Mouse (Mus musculus): ENCODE results near the gene Wnt6. TPM values are rescaled to one million over a fixed set of nuclear protein-coding genes. Genes with fewer than 3 reads are reported as not detected.

Wnt6 gene
- polyA plus RNA-seq, 1 experiment from 2014 or later: 37.6 TPM

DNA sequence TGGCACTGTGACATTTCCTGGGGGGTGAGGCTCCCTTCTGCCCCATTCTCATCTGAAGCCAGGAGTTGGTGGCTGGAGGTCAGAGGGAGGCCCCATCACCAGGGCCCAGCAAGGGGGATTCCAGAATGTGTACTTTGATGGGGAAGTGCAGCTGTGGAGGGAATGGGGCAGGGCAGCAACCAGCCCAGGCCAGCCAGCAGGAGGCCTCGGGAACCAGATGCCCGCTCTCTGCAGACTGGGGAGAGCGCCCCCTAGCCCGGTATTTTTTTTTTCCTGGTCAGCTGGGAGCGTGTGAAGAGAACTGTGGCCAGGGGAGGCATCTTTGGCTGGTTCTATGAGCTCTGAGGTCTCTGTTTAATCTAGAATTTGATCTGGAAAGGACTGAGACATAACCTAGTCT is 4.1 kb downstream of the Wnt6 start:
- peaks cover 44% of the 10 kb centered on the region for H3K27me3 ChIP-seq
- no peak for ATAC-seq (ENCODE audit: insufficient number of reproducible peaks, low FRiP score, low TSS enrichment, low read depth)

DNA sequence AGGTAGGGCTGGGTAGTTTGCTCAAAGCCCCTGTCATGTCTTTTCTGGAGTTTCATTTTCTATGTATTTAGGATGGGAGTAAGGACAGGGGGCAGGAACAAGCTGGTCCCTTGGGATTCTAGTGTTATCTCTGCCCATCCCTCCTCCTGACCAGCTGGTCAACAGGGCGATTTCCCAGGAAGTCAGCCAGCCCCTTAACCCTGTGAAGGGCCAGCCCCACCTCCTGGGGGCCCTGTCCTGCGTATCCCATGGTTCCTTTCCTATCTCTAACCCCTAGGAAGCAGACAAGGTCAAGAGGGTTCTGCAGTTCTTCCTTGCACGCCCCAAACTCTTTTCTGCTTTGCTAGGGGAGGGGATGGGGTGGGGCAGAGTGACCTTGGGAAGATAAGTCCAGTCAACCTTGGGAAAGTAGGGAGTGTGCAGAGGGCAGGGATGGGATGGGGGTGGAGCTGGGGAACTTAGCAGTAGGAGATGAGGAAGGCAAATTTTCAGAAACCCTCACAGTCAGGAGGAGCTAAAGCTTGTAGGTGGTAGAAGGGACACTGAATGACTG is 7.3 kb downstream of the Wnt6 start:
- Histone ChIP-seq H3K4me3 (replicated peaks) (no peak overlapping the region), H3K27ac (replicated peaks) (no peak overlapping the region), H3K9ac (no peak overlapping the region), H3K36me3 (no peaks in the 10 kb centered on the region), H3K4me2 (replicated peaks) (no peak overlapping the region), H3K9me3 (replicated peaks) (no peaks in the 10 kb centered on the region), H3K27me3 (peaks cover 52% of the 10 kb centered on the region), H3K4me1 (peaks cover 33% of the 10 kb centered on the region)
- no peak for ATAC-seq (ENCODE audit: insufficient number of reproducible peaks, low FRiP score, low TSS enrichment, low read depth)
- 37% methylated on average over 3 of the region's 3 CpGs for WGBS

More for the DNA sequence above, 4.1 kb downstream of the Wnt6 start:
- 13% methylated on average over 5 of the region's 5 CpGs for WGBS
- Histone ChIP-seq H3K36me3 (no peaks in the 10 kb centered on the region), H3K4me1 (peaks cover 32% of the 10 kb centered on the region), H3K4me2 (replicated peaks) (peak overlapping the region; percentile 20), H3K4me3 (replicated peaks) (no peak overlapping the region), H3K9ac (no peak overlapping the region), H3K27ac (replicated peaks) (no peak overlapping the region; the same call in 1 of the 2 replicates), H3K9me3 (replicated peaks) (no peaks in the 10 kb centered on the region)

DNA sequence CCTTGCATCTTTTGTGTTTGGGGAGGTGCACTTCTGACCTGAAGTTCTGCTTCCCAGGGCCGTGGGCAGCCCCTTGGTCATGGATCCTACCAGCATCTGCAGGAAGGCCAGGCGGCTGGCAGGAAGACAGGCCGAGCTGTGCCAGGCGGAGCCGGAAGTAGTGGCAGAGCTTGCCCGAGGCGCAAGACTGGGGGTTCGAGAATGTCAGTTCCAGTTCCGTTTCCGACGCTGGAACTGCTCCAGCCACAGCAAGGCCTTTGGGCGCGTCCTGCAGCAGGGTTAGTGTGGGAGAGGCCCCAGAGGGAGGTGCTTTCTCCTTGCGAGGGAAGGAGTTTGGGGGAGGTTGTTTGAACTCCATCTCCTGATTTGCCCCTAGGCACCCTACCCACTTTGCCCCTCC is 10.4 kb downstream of the Wnt6 start:
- Histone ChIP-seq H3K27me3 (peaks cover 68% of the 10 kb centered on the region), H3K9me3 (replicated peaks) (no peaks in the 10 kb centered on the region)

DNA sequence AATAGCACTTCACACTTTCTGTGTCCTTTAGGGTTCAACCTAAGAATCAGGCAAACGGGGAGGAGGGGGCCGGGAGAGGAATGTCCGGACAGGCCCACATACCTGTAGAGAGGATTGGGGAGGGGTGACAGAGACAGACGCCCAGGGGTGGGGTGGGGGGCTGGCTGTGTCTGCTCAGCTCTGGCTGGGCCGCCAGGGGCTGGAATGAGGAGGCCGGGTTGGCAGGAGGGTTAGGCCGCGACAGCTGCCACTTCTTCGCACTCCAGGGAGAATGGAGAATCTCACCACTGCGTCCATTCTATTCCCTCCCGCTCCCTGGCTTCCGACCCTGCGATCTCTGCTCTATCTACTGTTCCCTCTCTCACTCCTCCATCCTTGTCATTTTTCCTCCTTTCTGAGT is 11.9 kb downstream of the Wnt6 start:
- Histone ChIP-seq H3K4me1 (peaks cover 41% of the 10 kb centered on the region), H3K9ac (no peak overlapping the region), H3K36me3 (no peaks in the 10 kb centered on the region), H3K9me3 (replicated peaks) (no peaks in the 10 kb centered on the region), H3K27me3 (peaks cover 73% of the 10 kb centered on the region), H3K4me3 (replicated peaks) (peak overlapping the region; percentile 44), H3K27ac (replicated peaks) (no peak overlapping the region), H3K4me2 (replicated peaks) (peak overlapping the region; percentile 87)
- ATAC-seq (ENCODE audit: insufficient number of reproducible peaks, low FRiP score, low TSS enrichment, low read depth): no peak
- 6% methylated on average over 13 of the region's 13 CpGs for WGBS

More for the DNA sequence above, 10.4 kb downstream of the Wnt6 start:
- Histone ChIP-seq H3K9ac (no peak overlapping the region), H3K4me3 (replicated peaks) (no peak overlapping the region), H3K4me1 (peaks cover 35% of the 10 kb centered on the region), H3K36me3 (no peaks in the 10 kb centered on the region), H3K4me2 (replicated peaks) (peak overlapping the region; percentile 11; the same call in 1 of the 2 replicates), H3K27ac (replicated peaks) (no peak overlapping the region)
- ATAC-seq (ENCODE audit: insufficient number of reproducible peaks, low FRiP score, low TSS enrichment, low read depth): no peak
- 18% methylated on average over 14 of the region's 14 CpGs for WGBS

DNA sequence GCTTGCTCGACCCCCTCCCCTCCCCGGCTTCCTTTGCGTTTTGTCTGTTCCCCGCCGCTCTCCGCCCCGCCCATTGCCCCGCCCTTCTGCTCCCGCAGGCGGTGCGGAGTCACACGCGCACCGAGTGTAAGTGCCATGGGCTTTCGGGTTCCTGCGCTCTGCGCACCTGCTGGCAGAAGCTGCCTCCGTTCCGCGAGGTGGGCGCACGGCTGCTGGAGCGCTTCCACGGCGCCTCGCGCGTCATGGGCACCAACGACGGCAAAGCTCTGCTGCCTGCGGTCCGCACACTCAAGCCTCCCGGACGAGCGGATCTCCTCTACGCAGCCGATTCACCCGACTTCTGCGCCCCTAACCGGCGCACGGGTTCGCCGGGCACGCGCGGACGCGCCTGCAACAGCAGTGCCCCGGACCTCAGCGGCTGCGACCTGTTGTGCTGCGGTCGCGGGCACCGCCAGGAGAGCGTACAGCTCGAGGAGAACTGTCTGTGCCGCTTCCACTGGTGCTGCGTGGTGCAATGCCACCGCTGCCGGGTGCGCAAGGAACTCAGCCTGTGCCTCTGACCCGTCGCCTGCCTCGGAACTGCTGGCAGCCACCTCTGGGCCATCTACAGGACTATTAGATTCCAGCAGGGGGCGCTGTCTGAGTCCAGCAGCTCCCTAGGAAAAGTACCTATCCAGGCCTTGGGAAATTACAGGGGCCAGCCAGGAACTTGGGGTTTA is 12.5 kb downstream of the Wnt6 start:
- no peaks in the 10 kb centered on the region for H3K36me3 ChIP-seq
- H3K9ac ChIP-seq: 0 out of 2 replicates have a peak overlapping the region, but pooled peaks have one; percentile 7
- ATAC-seq (ENCODE audit: insufficient number of reproducible peaks, low FRiP score, low TSS enrichment, low read depth): no peak
- H3K4me1 ChIP-seq: peaks cover 47% of the 10 kb centered on the region
- H3K27ac ChIP-seq (replicated peaks): no peak overlapping the region
- under 1% methylated on average over 67 of the region's 67 CpGs for WGBS
- no peaks in the 10 kb centered on the region for H3K9me3 ChIP-seq (replicated peaks)
- peak overlapping the region; percentile 87 for H3K4me2 ChIP-seq (replicated peaks)
- peaks cover 73% of the 10 kb centered on the region for H3K27me3 ChIP-seq
- peak overlapping the region; percentile 44 for H3K4me3 ChIP-seq (replicated peaks)

DNA sequence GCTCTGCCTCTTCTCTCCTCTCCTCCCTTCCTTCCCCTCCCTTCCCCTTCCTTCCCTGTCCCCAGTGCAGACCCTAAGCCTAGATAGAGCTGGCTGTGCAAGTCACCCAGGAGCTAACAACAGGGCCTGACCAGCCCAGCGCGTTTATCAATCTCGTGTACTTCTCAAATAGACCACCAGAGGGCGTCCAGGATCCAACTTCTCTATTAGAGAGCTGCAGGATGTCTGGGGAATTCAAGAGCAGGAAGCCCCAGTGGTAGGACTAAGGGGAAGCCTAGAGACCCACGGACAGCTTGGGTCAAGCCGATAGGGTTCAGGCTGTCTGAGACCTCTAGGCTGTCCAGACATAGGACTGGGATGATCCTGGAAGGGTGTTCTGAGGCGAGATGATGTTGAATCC is 16.2 kb downstream of the Wnt6 start:
- H3K27ac ChIP-seq (replicated peaks): no peak overlapping the region
- H3K4me1 ChIP-seq: peaks cover 64% of the 10 kb centered on the region
- no peak overlapping the region for H3K4me2 ChIP-seq (replicated peaks)
- WGBS: 9% methylated on average over 7 of the region's 7 CpGs
- H3K4me3 ChIP-seq (replicated peaks): no peak overlapping the region
- H3K27me3 ChIP-seq: peaks cover 66% of the 10 kb centered on the region
- H3K36me3 ChIP-seq: no peaks in the 10 kb centered on the region
- H3K9ac ChIP-seq: no peak overlapping the region
- H3K9me3 ChIP-seq (replicated peaks): no peaks in the 10 kb centered on the region
- 0 out of 2 replicates have a peak, but pooled peaks have one; percentile 25 for ATAC-seq (ENCODE audit: insufficient number of reproducible peaks, low FRiP score, low TSS enrichment, low read depth)

DNA sequence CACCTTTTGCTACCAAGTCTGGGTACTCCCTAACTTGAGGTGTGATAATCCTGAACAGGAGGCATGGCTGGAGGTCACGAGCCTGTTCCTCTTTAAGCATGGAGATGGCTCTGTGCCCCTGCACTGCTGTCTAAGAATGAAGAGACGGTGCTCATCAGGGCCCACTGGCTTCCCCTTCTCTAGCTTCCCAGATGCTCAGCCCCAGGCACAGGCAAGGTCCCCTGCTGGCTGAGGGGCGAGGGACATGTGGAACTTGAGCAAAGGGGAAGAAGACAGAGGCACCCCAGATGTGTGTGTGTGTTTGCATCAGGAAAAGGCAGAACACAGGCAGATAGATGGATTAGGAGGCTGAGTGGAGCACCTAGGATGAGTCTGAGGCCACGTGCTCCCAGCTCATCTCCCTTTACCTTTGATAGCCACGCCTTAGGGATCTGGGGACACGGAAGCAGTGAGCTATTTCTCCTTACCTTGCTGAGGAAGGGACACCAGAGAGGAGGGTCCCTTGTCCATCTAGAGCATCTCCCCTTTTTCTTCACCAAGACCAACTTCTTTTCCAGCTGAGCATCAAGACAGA is 17.0 kb downstream of the Wnt6 start:
- peaks cover 66% of the 10 kb centered on the region for H3K27me3 ChIP-seq
- H3K4me3 ChIP-seq (replicated peaks): no peak overlapping the region
- no peak overlapping the region for H3K4me2 ChIP-seq (replicated peaks)
- H3K9me3 ChIP-seq (replicated peaks): no peaks in the 10 kb centered on the region
- no peak overlapping the region for H3K9ac ChIP-seq
- ATAC-seq (ENCODE audit: insufficient number of reproducible peaks, low FRiP score, low TSS enrichment, low read depth): no peak
- no peaks in the 10 kb centered on the region for H3K36me3 ChIP-seq
- H3K4me1 ChIP-seq: peaks cover 61% of the 10 kb centered on the region
- WGBS: 21% methylated on average over 6 of the region's 6 CpGs
- H3K27ac ChIP-seq (replicated peaks): no peak overlapping the region

DNA sequence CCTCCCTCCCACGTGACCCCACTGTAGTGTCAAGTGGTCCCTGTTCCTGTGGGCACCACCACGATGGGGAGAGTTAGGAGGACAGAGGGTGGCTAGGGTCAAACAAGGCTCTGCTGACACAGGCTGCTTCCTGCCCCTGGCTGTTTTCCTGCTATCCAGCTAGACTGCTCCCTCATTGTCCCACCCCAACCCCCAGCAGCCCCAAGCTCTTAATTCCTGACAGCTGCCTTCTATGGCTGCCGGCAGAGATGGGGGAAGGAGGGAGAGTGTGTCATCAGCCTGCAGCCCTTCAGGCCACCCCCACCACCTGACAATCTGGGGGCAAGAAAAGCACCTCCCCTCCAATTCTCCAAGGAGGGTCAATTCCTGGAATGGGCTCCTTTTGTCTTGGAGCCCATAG is 18.4 kb downstream of the Wnt6 start:
- Histone ChIP-seq H3K4me3 (replicated peaks) (no peak overlapping the region), H3K36me3 (no peaks in the 10 kb centered on the region), H3K9me3 (replicated peaks) (no peaks in the 10 kb centered on the region), H3K9ac (no peak overlapping the region), H3K27me3 (peaks cover 65% of the 10 kb centered on the region), H3K4me1 (peaks cover 64% of the 10 kb centered on the region), H3K4me2 (replicated peaks) (no peak overlapping the region), H3K27ac (replicated peaks) (no peak overlapping the region)
- 6% methylated on average over 3 of the region's 3 CpGs for WGBS
- no peak for ATAC-seq (ENCODE audit: insufficient number of reproducible peaks, low FRiP score, low TSS enrichment, low read depth)

DNA sequence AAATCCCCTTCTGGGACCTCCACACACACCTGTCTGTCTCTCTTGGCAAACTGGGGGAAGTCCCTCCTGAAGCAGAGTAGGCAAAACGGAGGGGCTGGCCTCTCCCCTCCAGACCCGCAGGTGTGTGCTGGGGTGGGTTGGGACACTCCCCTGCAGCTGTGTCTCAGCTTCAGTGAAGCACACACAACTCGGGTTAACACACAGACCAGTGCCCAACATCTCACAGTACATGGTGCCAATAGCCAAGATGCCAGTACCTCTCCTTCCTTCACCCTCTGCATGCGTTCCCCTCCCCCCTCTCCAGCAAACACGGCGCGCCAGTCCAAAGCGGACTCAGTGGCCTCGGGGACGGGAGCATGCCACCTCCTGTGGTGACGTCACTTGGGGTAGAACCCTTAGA is 19.6 kb downstream of the Wnt6 start, which contains the start of gene Wnt10a:
Wnt10a (plus strand) TSS at position 268 of the 400 bp plus-strand sequence.
- H3K27ac ChIP-seq (replicated peaks): peak within 1 kb of the TSS; percentile 63; the same call in 1 of the 2 replicates
- H3K36me3 ChIP-seq: no peaks in the 10 kb centered on the region
- no peak for ATAC-seq (ENCODE audit: insufficient number of reproducible peaks, low FRiP score, low TSS enrichment, low read depth)
- peak within 1 kb of the TSS; percentile 12 for H3K9ac ChIP-seq
- WGBS: 2% methylated on average over 11 of the region's 11 CpGs
- no peaks in the 10 kb centered on the region for H3K9me3 ChIP-seq (replicated peaks)
- peaks cover 69% of the 10 kb centered on the region for H3K4me1 ChIP-seq
- H3K4me3 ChIP-seq (replicated peaks): peak within 1 kb of the TSS; percentile 44
- H3K27me3 ChIP-seq: peaks cover 61% of the 10 kb centered on the region
- H3K4me2 ChIP-seq (replicated peaks): peak within 1 kb of the TSS; percentile 72

DNA sequence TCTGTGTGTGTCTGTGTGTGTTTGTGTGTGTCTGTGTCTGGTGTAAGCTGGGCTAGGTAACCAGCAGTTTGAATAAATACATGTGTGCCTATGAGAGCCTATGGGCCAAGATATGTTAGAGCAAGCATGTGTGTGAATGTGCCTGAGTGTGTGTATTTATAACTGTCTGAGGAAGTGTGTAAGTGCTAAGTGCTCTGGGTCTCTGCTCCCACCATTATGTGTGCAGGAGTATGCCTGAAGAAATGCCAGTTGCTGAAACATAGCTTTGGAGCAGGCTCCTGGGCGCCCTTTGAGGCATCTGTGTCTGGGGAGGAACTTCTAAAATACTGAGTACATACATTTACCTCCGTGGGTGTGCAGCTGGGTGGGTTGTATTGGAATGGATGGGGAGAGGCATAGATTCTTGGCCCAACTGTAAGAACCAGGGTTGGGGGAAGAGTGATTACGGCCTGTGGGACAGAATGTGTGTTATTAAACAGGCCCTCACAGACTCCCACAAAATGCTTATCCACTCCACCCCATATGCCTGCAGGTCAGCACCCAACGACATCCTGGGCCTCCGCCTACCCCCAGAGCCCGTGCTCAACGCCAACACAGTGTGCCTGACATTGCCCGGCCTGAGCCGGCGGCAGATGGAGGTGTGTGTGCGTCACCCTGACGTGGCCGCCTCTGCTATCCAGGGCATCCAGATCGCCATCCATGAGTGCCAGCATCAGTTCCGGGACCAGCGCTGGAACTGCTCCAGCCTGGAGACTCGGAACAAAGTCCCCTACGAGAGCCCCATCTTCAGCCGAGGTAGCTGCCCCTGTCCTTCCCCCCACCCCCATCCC is 21.4 kb downstream of the Wnt6 start:
- Histone ChIP-seq H3K9ac (no peak overlapping the region), H3K36me3 (no peaks in the 10 kb centered on the region), H3K4me2 (replicated peaks) (peak overlapping the region; percentile 51; the same call in 1 of the 2 replicates), H3K27me3 (peaks cover 56% of the 10 kb centered on the region), H3K9me3 (replicated peaks) (no peaks in the 10 kb centered on the region), H3K4me1 (peaks cover 80% of the 10 kb centered on the region), H3K4me3 (replicated peaks) (peak overlapping the region; percentile 44), H3K27ac (replicated peaks) (peak overlapping the region; percentile 28; the same call in 1 of the 2 replicates)
- ATAC-seq (ENCODE audit: insufficient number of reproducible peaks, low FRiP score, low TSS enrichment, low read depth): no peak
- WGBS: 34% methylated on average over 19 of the region's 19 CpGs
